Mouse (Mus musculus) hindbrain, postnatal 0 days (tissue): Measurements from ENCODE around the gene Dpep1. TPM values are rescaled to one million over a fixed set of nuclear protein-coding genes. Genes with fewer than 3 reads are reported as not detected.

Experiments
- ATAC-seq: fragments of 200-750 bp; cut with Nextera tagmentation; 2 replicates; pipeline ENCODE4 v1.8.0; 2017; ENCODE audit warnings: mild to moderate bottlenecking, moderate TSS enrichment, moderate library complexity
- DNase-seq: peaks from one replicate; pipeline ENCODE4 v3.0.0-alpha.2; 2015; ENCODE audit warnings: low spot score
- H3K27ac ChIP-seq: fragments of 300-500 bp; sonication (generic); 2 replicates; pipeline ENCODE4 v1.5.1; 2014; ENCODE audit warnings: mild to moderate bottlenecking
- H3K27me3 ChIP-seq: fragments of 300-500 bp; sonication (generic); 2 replicates; pipeline ENCODE4 v1.6.1; 2014; ENCODE audit warnings: low read length, mixed read lengths; ENCODE audit not compliant: insufficient read depth
- H3K36me3 ChIP-seq: fragments of 300-500 bp; sonication (generic); 2 replicates; pipeline ENCODE4 v1.6.1; 2014; ENCODE audit warnings: low read length, mixed read lengths; ENCODE audit not compliant: insufficient read depth
- H3K4me1 ChIP-seq: fragments of 300-500 bp; sonication (generic); 2 replicates; pipeline ENCODE4 v1.6.1; 2014; ENCODE audit warnings: antibody characterized with exemption, low read length, mixed read lengths; ENCODE audit not compliant: insufficient read depth
- H3K4me2 ChIP-seq: fragments of 300-500 bp; sonication (generic); 2 replicates; pipeline ENCODE4 v1.6.1; 2014; ENCODE audit warnings: low read depth, mild to moderate bottlenecking, low read length, moderate library complexity, mixed read lengths
- H3K4me3 ChIP-seq: fragments of 300-500 bp; sonication (generic); 2 replicates; pipeline ENCODE4 v1.5.1; 2014; ENCODE audit warnings: low read length
- H3K9ac ChIP-seq: fragments of 300-500 bp; sonication (generic); replicated peaks from 2 replicates; pipeline ENCODE4 v1.6.1; 2014; ENCODE audit warnings: mild to moderate bottlenecking, low read length, moderate library complexity, mixed read lengths
- H3K9me3 ChIP-seq: fragments of 300-500 bp; sonication (generic); 2 replicates; pipeline ENCODE4 v1.6.1; 2016; ENCODE audit warnings: low read length, mixed read lengths
- CTCF ChIP-seq: IDR thresholded peaks from 2 replicates; pipeline ENCODE4 v1.5.1; 2016; ENCODE audit warnings: antibody characterized with exemption, control low read depth, low read depth
- WGBS: fragments of 180-500 bp; shearing (Covaris S2); extraction: QIAGEN DNeasy Blood & Tissue Kit; methylation state at CpG from one replicate; pipeline ENCODE4 v1.1.7; 2014; 5-methylcytosine and 5-hydroxymethylcytosine counted together
- polyA plus RNA-seq: library from polyadenylated mRNA; unstranded; fragments of >200 nt; fragmentation: Nextera tagmentation; extraction: Ambion mirVana; gene quantifications from 2 replicates; pipeline ENCODE4 v1.2.1, GENCODE M21; 2015
- total RNA-seq: library from RNA; depleted of rRNA; stranded (reverse); fragments of >200 nt; gene quantifications from 2 replicates; pipeline ENCODE4 v1.2.3, GENCODE M21; 2014; rRNA removed

Gene Dpep1
- 1.2 and 1.8 TPM in 2 replicates for total RNA-seq
- 0.84 and 1.0 TPM in 2 replicates for polyA plus RNA-seq

GRCm38 (mm10) chr8:123185566-123186409 lies at the start of gene Dpep1:
TSS of gene Dpep1 (plus strand) at chr8:123186242.
- Histone ChIP-seq H3K4me3 (no peak within 1 kb of the TSS), H3K4me2 (no peak within 1 kb of the TSS), H3K4me1 (no peaks in the 10 kb centered on the region), H3K9me3 (no peaks in the 10 kb centered on the region), H3K27me3 (no peaks in the 10 kb centered on the region), H3K27ac (no peak within 1 kb of the TSS), H3K9ac (no peak within 1 kb of the TSS), H3K36me3 (no peaks in the 10 kb centered on the region)
- no peak for DNase-seq
- WGBS, result 49% methylated on average over 19 of the region's 19 CpGs
- no peak for TF ChIP-seq CTCF
- no peak for ATAC-seq

DNA sequence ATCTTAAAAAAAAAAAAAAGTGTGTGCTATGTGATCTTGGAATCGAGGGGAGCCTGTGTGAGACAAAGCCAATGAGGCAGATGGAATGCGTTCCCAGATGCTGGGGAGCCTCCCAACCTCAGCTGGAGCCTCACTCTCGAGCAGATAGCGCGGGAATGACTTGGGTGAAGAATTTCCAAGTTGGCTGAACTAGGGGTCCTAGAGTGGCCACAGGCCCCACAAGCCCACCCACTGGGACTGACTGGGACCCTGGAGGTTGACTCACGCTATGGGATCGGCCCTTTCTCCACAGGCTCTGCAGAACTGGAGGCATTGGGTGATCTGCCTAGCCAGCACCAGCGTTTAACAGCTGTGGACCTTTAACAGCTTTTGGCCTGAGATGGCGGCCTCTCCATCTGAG lies 49.8 kb upstream of the Dpep1 start:
- H3K4me2 ChIP-seq, result no peak overlapping the region
- no peak overlapping the region for H3K4me3 ChIP-seq
- DNase-seq (no peak), ATAC-seq (no peak)
- TF ChIP-seq CTCF, result no peak
- peaks cover 23% of the 10 kb centered on the region; the same call in 1 of the 2 replicates for H3K4me1 ChIP-seq
- H3K9ac ChIP-seq, result no peak overlapping the region
- H3K27ac ChIP-seq, result no peak overlapping the region
- no peaks in the 10 kb centered on the region for H3K27me3 ChIP-seq
- 86% methylated on average over 9 of the region's 9 CpGs for WGBS
- no peaks in the 10 kb centered on the region for H3K36me3 ChIP-seq
- no peaks in the 10 kb centered on the region for H3K9me3 ChIP-seq

DNA sequence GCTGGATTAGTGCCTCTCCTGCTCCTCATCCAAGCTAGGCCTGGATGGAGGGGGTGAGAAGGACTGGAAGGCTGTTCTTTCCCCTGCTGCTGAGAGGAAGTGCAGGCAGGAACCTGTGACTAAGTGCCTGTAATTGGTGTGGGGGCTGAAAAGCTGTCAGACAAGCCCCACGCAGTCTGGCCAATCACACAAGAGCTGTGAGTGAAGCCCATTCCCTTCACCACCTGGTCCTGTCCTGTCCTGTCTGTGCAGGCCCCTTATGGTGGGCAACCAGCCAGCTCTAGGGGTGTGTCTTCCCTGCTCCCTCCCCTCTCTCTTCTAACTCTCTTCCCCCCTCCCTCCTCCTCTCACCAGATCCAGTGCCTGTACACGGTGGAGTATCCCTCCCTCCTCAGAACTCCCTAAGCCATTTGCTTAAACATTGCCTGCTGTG lies 48.4 kb upstream of the Dpep1 start:
- H3K36me3 ChIP-seq, result no peaks in the 10 kb centered on the region
- H3K27ac ChIP-seq, result peak overlapping the region; percentile 64; the same call in 1 of the 2 replicates
- no peak for TF ChIP-seq CTCF
- peaks cover 23% of the 10 kb centered on the region; the same call in 1 of the 2 replicates for H3K4me1 ChIP-seq
- H3K4me2 ChIP-seq, result no peak overlapping the region
- ATAC-seq (peak; percentile 72), DNase-seq (peak; percentile 78)
- no peak overlapping the region; the same call in 1 of the 2 replicates for H3K9ac ChIP-seq
- no peak overlapping the region for H3K4me3 ChIP-seq
- H3K9me3 ChIP-seq, result no peaks in the 10 kb centered on the region
- 21% methylated on average over 2 of the region's 2 CpGs for WGBS
- H3K27me3 ChIP-seq, result no peaks in the 10 kb centered on the region

DNA sequence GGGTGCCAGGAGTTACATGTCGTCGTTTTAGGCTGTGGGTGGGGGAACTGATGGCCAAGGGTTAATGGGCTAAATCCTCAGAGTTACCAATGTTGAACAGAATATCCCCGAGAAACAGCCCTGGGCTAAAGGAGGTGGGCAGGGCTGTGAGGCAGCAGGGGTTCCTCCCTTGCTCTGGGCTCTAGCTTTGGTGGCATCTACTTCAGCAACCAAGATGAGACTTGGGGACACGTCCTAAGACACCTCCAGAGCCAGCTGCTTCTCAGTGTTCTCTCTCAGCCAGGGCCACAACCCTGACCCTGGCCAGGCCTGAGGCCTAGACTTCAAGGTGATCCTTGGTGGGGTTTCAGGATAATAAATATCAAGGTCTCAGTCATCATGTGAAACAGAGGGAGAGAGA lies 47.3 kb upstream of the Dpep1 start:
- no peak for TF ChIP-seq CTCF
- Histone ChIP-seq H3K9me3 (no peaks in the 10 kb centered on the region), H3K27ac (no peak overlapping the region), H3K4me1 (peaks cover 23% of the 10 kb centered on the region; the same call in 1 of the 2 replicates), H3K4me2 (no peak overlapping the region), H3K36me3 (no peaks in the 10 kb centered on the region), H3K9ac (no peak overlapping the region), H3K4me3 (no peak overlapping the region), H3K27me3 (no peaks in the 10 kb centered on the region)
- no peak for ATAC-seq
- 67% methylated on average over 4 of the region's 4 CpGs for WGBS
- DNase-seq, result no peak

DNA sequence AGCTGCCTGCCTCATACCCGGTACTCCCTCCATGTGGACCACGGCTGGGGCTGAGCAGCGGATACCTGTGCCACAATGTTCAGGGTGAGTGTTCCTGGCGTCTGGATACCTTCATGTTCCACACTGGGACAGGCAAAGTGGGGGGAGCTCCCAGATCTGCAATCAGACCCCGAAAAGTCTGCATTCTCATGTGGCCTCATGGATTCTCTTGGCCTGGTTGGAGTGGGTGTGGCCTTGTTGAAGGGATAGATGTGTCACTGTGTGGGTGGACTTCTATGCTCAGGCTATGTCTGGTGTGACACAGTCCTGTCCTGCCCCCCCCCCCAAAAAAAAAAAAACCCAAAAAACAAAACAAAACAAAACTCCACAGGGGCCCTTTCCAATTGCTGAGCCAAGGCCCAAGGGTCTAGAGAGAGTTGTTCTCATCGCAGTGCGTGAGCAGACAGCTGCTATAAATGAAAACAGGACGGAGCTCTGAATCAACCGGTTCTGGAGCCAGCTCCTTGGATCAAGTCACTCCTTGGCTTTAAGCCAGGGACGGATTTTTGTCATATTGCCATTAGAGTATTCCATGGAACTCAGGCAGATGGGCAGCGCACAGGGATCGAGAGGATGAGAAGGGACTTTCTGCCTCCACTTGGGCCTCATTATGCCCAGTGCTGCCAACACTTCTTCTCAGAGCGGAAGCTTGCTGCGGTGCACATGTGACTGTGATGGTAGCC lies 44.1 kb upstream of the Dpep1 start:
- TF ChIP-seq CTCF, result no peak
- Histone ChIP-seq H3K27ac (peak overlapping the region; percentile 56; the same call in 1 of the 2 replicates), H3K27me3 (no peaks in the 10 kb centered on the region), H3K9ac (no peak overlapping the region), H3K4me2 (no peak overlapping the region), H3K9me3 (no peaks in the 10 kb centered on the region), H3K4me1 (0 out of 2 replicates have a peak, but pooled peaks cover 7% of the 10 kb centered on the region), H3K4me3 (no peak overlapping the region), H3K36me3 (no peaks in the 10 kb centered on the region)
- ATAC-seq, result peak; percentile 80
- DNase-seq, result peak; percentile 89
- WGBS, result 50% methylated on average over 14 of the region's 14 CpGs

GRCm38 (mm10) chr8:123145279-123145678 lies 40.8 kb upstream of the Dpep1 start:
- no peaks in the 10 kb centered on the region for H3K27me3 ChIP-seq
- H3K4me1 ChIP-seq, result no peaks in the 10 kb centered on the region
- no peaks in the 10 kb centered on the region for H3K36me3 ChIP-seq
- ATAC-seq (no peak), DNase-seq (no peak)
- H3K27ac ChIP-seq, result no peak overlapping the region
- H3K9me3 ChIP-seq, result no peaks in the 10 kb centered on the region
- TF ChIP-seq CTCF, result 0 out of 2 replicates have a peak, but pooled peaks have one; percentile 21
- no peak overlapping the region for H3K9ac ChIP-seq
- no peak overlapping the region for H3K4me2 ChIP-seq
- WGBS, result 61% methylated on average over 6 of the region's 6 CpGs
- H3K4me3 ChIP-seq, result no peak overlapping the region
